Mouse (Mus musculus) CH12.LX (cell line): ENCODE data around the gene Atp2c2. TPM values are rescaled to one million over a fixed set of nuclear protein-coding genes. Genes with fewer than 3 reads are reported as not detected.
A peak's percentile ranks its signal among the peaks of the same experiment; 100 is the strongest.

Experiments
- DNase-seq: peaks from one replicate; pipeline ENCODE4 v3.0.0-alpha.2; 2013; ENCODE audit errors: extremely low read depth
- H3K27ac ChIP-seq: 2 replicates; pipeline ENCODE4 v1.5.1; 2012; ENCODE audit warnings: low read depth, mild to moderate bottlenecking, control low read depth, moderate library complexity; ENCODE audit not compliant: insufficient read depth
- H3K27me3 ChIP-seq: replicated peaks from 2 replicates; pipeline ENCODE3; 2012; ENCODE audit warnings: inconsistent platforms
- H3K36me3 ChIP-seq, 2 experiments: replicated peaks in 1 of 2; 2 replicates each; pipeline versions ENCODE3 to v1.6.1; 2012; ENCODE audit warnings: inconsistent platforms in 1 of 2, low read length in 1 of 2, mild to moderate bottlenecking in 1 of 2, mixed read lengths in 1 of 2, moderate library complexity in 1 of 2; ENCODE audit not compliant: control insufficient read depth in 1 of 2, insufficient read depth in 1 of 2
- H3K4me1 ChIP-seq, 2 experiments: 2 replicates each; pipeline ENCODE4 v1.6.1; 2012; ENCODE audit warnings: inconsistent platforms in 1 of 2, moderate library complexity in 1 of 2; ENCODE audit not compliant: insufficient read depth in 2 of 2, control insufficient read depth in 1 of 2
- H3K4me2 ChIP-seq: 2 replicates; pipeline ENCODE4 v1.6.1; 2012; ENCODE audit warnings: low read depth, mild to moderate bottlenecking, control low read depth; ENCODE audit not compliant: poor library complexity, insufficient read depth, severe bottlenecking
- H3K4me3 ChIP-seq, 3 experiments: fragments of 150-350 bp in 1 of 3; sonication (generic) in 1 of 3; replicated peaks in 1 of 3; 2 replicates each; pipeline versions ENCODE3 to v1.5.1; 2011 to 2012; ENCODE audit warnings: low read depth in 2 of 3, low read length in 2 of 3, mild to moderate bottlenecking in 2 of 3, moderate library complexity in 2 of 3, control low read depth in 1 of 3, improper control_type of control experiment in 1 of 3, inconsistent platforms in 1 of 3, mixed read lengths in 1 of 3; ENCODE audit not compliant: poor library complexity in 1 of 3
- H3K79me2 ChIP-seq: replicated peaks from 2 replicates; pipeline ENCODE4 v1.6.1; 2012; ENCODE audit warnings: mild to moderate bottlenecking, moderate library complexity; ENCODE audit not compliant: control insufficient read depth, poor library complexity, insufficient read depth, severe bottlenecking; ENCODE audit errors: extremely low read depth
- H3K9ac ChIP-seq: 2 replicates; pipeline ENCODE4 v1.6.1; 2012; ENCODE audit warnings: low read depth, mild to moderate bottlenecking, control low read depth, moderate library complexity; ENCODE audit not compliant: insufficient read depth
- H3K9me3 ChIP-seq: replicated peaks from 2 replicates; pipeline ENCODE3; 2012; ENCODE audit warnings: low read length, inconsistent platforms, mixed read lengths
- BHLHE40 ChIP-seq: IDR thresholded peaks from 2 replicates; pipeline ENCODE4 v1.6.1; 2011; ENCODE audit warnings: mild to moderate bottlenecking, low read depth, low read length, improper control_type of control experiment
- CHD1 ChIP-seq: IDR thresholded peaks from 2 replicates; pipeline ENCODE4 v1.6.1; 2012; ENCODE audit warnings: low read depth, low read length, improper control_type of control experiment, inconsistent platforms
- CHD2 ChIP-seq: IDR thresholded peaks from 2 replicates; pipeline ENCODE4 v1.6.1; 2011; ENCODE audit warnings: low read length, improper control_type of control experiment
- E2F4 ChIP-seq: IDR thresholded peaks from 2 replicates; pipeline ENCODE4 v1.6.1; 2011; ENCODE audit warnings: low read depth, low read length, improper control_type of control experiment; ENCODE audit not compliant: insufficient replicate concordance
- EP300 ChIP-seq: IDR thresholded peaks from 2 replicates; pipeline ENCODE4 v1.6.1; 2011; ENCODE audit warnings: low read length, improper control_type of control experiment
- HCFC1 ChIP-seq: IDR thresholded peaks from 2 replicates; pipeline ENCODE4 v1.6.1; 2012; ENCODE audit warnings: low read depth, mild to moderate bottlenecking, inconsistent platforms, low read length, improper control_type of control experiment
- IRF4 ChIP-seq: IDR thresholded peaks from 2 replicates; pipeline ENCODE4 v1.6.1; 2014; ENCODE audit warnings: low read depth, mild to moderate bottlenecking, inconsistent platforms, low read length, improper control_type of control experiment
- JUND ChIP-seq: conservative IDR thresholded peaks from 2 replicates; pipeline ENCODE4 v1.6.1; 2011; ENCODE audit warnings: low read depth, low read length, improper control_type of control experiment
- KAT2A ChIP-seq: IDR thresholded peaks from 2 replicates; pipeline ENCODE4 v1.6.1; 2012; ENCODE audit warnings: low read length, improper control_type of control experiment, inconsistent platforms; ENCODE audit not compliant: insufficient replicate concordance
- MXI1 ChIP-seq: IDR thresholded peaks from 2 replicates; pipeline ENCODE4 v1.6.1; 2011; ENCODE audit warnings: mild to moderate bottlenecking, low read depth, low read length, improper control_type of control experiment
- MYC ChIP-seq: IDR thresholded peaks from 2 replicates; pipeline ENCODE4 v1.6.1; 2011; ENCODE audit warnings: low read depth, mild to moderate bottlenecking, improper control_type of control experiment, low read length
- NRF1 ChIP-seq: IDR thresholded peaks from 2 replicates; pipeline ENCODE4 v1.6.1; 2014; ENCODE audit warnings: low read depth, mild to moderate bottlenecking, inconsistent platforms, low read length, improper control_type of control experiment, moderate library complexity
- RAD21 ChIP-seq: IDR thresholded peaks from 2 replicates; pipeline ENCODE4 v1.6.1; 2011; ENCODE audit warnings: low read depth, mild to moderate bottlenecking, low read length, improper control_type of control experiment, moderate library complexity
- SIN3A ChIP-seq: IDR thresholded peaks from 2 replicates; pipeline ENCODE4 v1.6.1; 2012; ENCODE audit warnings: low read length, improper control_type of control experiment, inconsistent platforms
- UBTF ChIP-seq: IDR thresholded peaks from 2 replicates; pipeline ENCODE4 v1.6.1; 2012; ENCODE audit warnings: low read depth, mild to moderate bottlenecking, inconsistent platforms, low read length, improper control_type of control experiment, moderate library complexity
- USF1 ChIP-seq: IDR thresholded peaks from 2 replicates; pipeline ENCODE4 v1.6.1; 2014; ENCODE audit warnings: low read depth, mild to moderate bottlenecking, inconsistent platforms, low read length, improper control_type of control experiment
- ZC3H11A ChIP-seq: IDR thresholded peaks from 2 replicates; pipeline ENCODE4 v1.6.1; 2012; ENCODE audit warnings: low read depth, mild to moderate bottlenecking, inconsistent platforms, low read length, improper control_type of control experiment
- ZMIZ1 ChIP-seq: IDR thresholded peaks from 2 replicates; pipeline ENCODE4 v1.6.1; 2012; ENCODE audit warnings: low read depth, mild to moderate bottlenecking, inconsistent platforms, low read length, improper control_type of control experiment
- ZNF384 ChIP-seq: IDR thresholded peaks from 2 replicates; pipeline ENCODE4 v1.6.1; 2012; ENCODE audit warnings: low read depth, low read length, improper control_type of control experiment, inconsistent platforms
- dilution Hi-C: fragments of 300-500 bp; cut with MboI; formaldehyde crosslinking; loops from 2 replicates; pipeline ENCODE4 v1.14.3; 2020; ENCODE audit warnings: low sequenced_read_pairs; ENCODE audit not compliant: extremely low pct_unique_long_range_greater_than_20kb, extremely low pct_ligation_motif_present
- in situ Hi-C: fragments of 300-500 bp; cut with MboI; formaldehyde crosslinking; loops from 3 replicates; pipeline ENCODE4 v1.14.3; 2019; ENCODE audit warnings: low sequenced_read_pairs, low pct_ligation_motif_present, low pct_unique_long_range_greater_than_20kb, mixed read lengths
- polyA plus RNA-seq: library from polyadenylated mRNA; unstranded; fragments of >175 nt; gene quantifications from 2 replicates; pipeline ENCODE4 v1.2.1, GENCODE M21; 2012; ENCODE audit warnings: low read depth; ENCODE audit not compliant: insufficient read length
- total RNA-seq, 2 experiments: library from RNA; depleted of rRNA; stranded (reverse); fragments of 300-350 nt in 1 of 2; fragments of >200 nt in 1 of 2; gene quantifications; 2 replicates each; pipeline ENCODE4 v1.2.3; 2012 to 2014

Atp2c2 gene
- total and polyA plus RNA-seq, 3 experiments: not detected

GRCm38 (mm10) chr8:119722348-119722747 lies 22.5 kb downstream of the Atp2c2 start:
- dilution Hi-C loops: no loop called here
- H3K9me3 ChIP-seq: no peaks in the 10 kb centered on the region
- peaks cover 48% of the 10 kb centered on the region for H3K27me3 ChIP-seq
- in situ Hi-C loops: no loop called here
- no peak for DNase-seq
- TF ChIP-seq KAT2A (no peak), EP300 (no peak), UBTF (no peak), BHLHE40 (no peak), CHD2 (no peak), USF1 (no peak), E2F4 (no peak)
- peaks cover 7% of the 10 kb centered on the region in 2 experiments; a peak in 2 of 4 replicates for H3K4me1 ChIP-seq
- H3K9ac ChIP-seq: no peak overlapping the region
- H3K4me2 ChIP-seq: no peak overlapping the region
- H3K4me3 ChIP-seq: no peak overlapping the region
- no peak overlapping the region for H3K27ac ChIP-seq
- H3K36me3 ChIP-seq: no peaks in the 10 kb centered on the region
- H3K79me2 ChIP-seq: no peaks in the 10 kb centered on the region

GRCm38 (mm10) chr8:119723676-119724075 lies 23.9 kb downstream of the Atp2c2 start:
- dilution Hi-C loops: no loop called here
- in situ Hi-C loops: no loop called here

GRCm38 (mm10) chr8:119724596-119724995 lies 24.8 kb downstream of the Atp2c2 start:
- dilution Hi-C loops (no loop called here), in situ Hi-C loops (no loop called here)
- TF ChIP-seq JUND (no peak), ZC3H11A (no peak), CHD2 (no peak), NRF1 (no peak), MYC (no peak), E2F4 (no peak), HCFC1 (no peak), SIN3A (no peak), IRF4 (no peak), MXI1 (no peak)
- DNase-seq: no peak
- no peaks in the 10 kb centered on the region for H3K9me3 ChIP-seq
- no peak overlapping the region for H3K4me3 ChIP-seq
- no peaks in the 10 kb centered on the region for H3K36me3 ChIP-seq
- H3K4me2 ChIP-seq: no peak overlapping the region
- no peak overlapping the region for H3K27ac ChIP-seq
- no peak overlapping the region for H3K9ac ChIP-seq
- peaks cover 7 to 9% of the 10 kb centered on the region in 2 experiments; a peak in 3 of 4 replicates for H3K4me1 ChIP-seq
- no peaks in the 10 kb centered on the region for H3K79me2 ChIP-seq
- peaks cover 60% of the 10 kb centered on the region for H3K27me3 ChIP-seq

More at GRCm38 (mm10) chr8:119723676-119724075, 23.9 kb downstream of the Atp2c2 start:
- no peak for DNase-seq
- H3K9ac ChIP-seq: 0 out of 2 replicates have a peak overlapping the region, but pooled peaks have one; percentile 9
- H3K27me3 ChIP-seq: peaks cover 59% of the 10 kb centered on the region
- no peaks in the 10 kb centered on the region for H3K79me2 ChIP-seq
- TF ChIP-seq ZNF384: no peak
- TF ChIP-seq CHD1: no peak
- TF ChIP-seq RAD21: no peak
- TF ChIP-seq NRF1: no peak
- TF ChIP-seq ZMIZ1: no peak
- TF ChIP-seq, all 38 proteins: peak for 0
- Histone ChIP-seq H3K9me3 (no peaks in the 10 kb centered on the region), H3K4me2 (peak overlapping the region; percentile 40), H3K4me1 (peaks cover 7% of the 10 kb centered on the region in 2 experiments; a peak in 2 of 4 replicates), H3K27ac (no peak overlapping the region), H3K4me3 (no peak overlapping the region), H3K36me3 (no peaks in the 10 kb centered on the region)
